Mouse (Mus musculus) cerebellum, adult 2 months (tissue): Measurements from ENCODE around the gene Loxl4.

Experiments
- CTCF ChIP-seq: fragments of 200-500 bp; IDR thresholded peaks from 2 replicates; pipeline ENCODE4 v1.5.1; 2011; ENCODE audit warnings: low read depth, mild to moderate bottlenecking, control low read depth, low read length, moderate library complexity, borderline replicate concordance; ENCODE audit not compliant: insufficient read depth
- POLR2A ChIP-seq: fragments of 200-500 bp; IDR thresholded peaks from 2 replicates; pipeline ENCODE4 v1.6.1; 2011; ENCODE audit warnings: low read length, control low read depth, borderline replicate concordance; ENCODE audit not compliant: insufficient read depth

GRCm38 (mm10) chr19:42636631-42637030 is 24.0 kb upstream of the Loxl4 start:
- TF ChIP-seq CTCF = no peak
- no peak for TF ChIP-seq POLR2A
